Mouse (Mus musculus) myocyte (in vitro differentiated cells): ENCODE measurements around the gene Plekhm3. TPM values are rescaled to one million over a fixed set of nuclear protein-coding genes. Genes with fewer than 3 reads are reported as not detected.

Source experiments
- H3K27me3 ChIP-seq: one replicate; pipeline ENCODE4 v1.6.1; 2011; ENCODE audit not compliant: control insufficient read depth, insufficient read depth, insufficient read length
- H3K36me3 ChIP-seq: one replicate; pipeline ENCODE4 v1.6.1; 2011; ENCODE audit not compliant: control insufficient read depth, insufficient read depth
- H3K4me2 ChIP-seq: one replicate; pipeline ENCODE4 v1.6.1; 2011; ENCODE audit warnings: low read depth, control low read depth
- H3K4me3 ChIP-seq: one replicate; pipeline ENCODE4 v1.5.1; 2011; ENCODE audit warnings: mild to moderate bottlenecking, control low read depth, moderate library complexity
- H3K79me2 ChIP-seq: one replicate; pipeline ENCODE4 v1.6.1; 2011; ENCODE audit not compliant: control insufficient read depth, insufficient read depth
- H3ac ChIP-seq: one replicate; pipeline ENCODE4 v1.6.1; 2011; ENCODE audit not compliant: control insufficient read depth, insufficient read length
- CEBPB ChIP-seq: IDR thresholded peaks from 2 replicates; pipeline ENCODE4 v1.6.1; 2011; ENCODE audit warnings: mild to moderate bottlenecking, moderate library complexity; ENCODE audit not compliant: poor library complexity, insufficient read depth, severe bottlenecking
- E2F4 ChIP-seq: IDR thresholded peaks from one replicate; pipeline ENCODE4 v1.6.1; 2011; ENCODE audit warnings: mild to moderate bottlenecking, control low read depth, moderate library complexity; ENCODE audit not compliant: insufficient read depth
- MAX ChIP-seq: IDR thresholded peaks from one replicate; pipeline ENCODE4 v1.6.1; 2011; ENCODE audit warnings: low read depth, mild to moderate bottlenecking, control low read depth
- MYOD1 ChIP-seq, 3 experiments: IDR thresholded peaks; one replicate each; pipeline ENCODE4 v1.6.1; 2011; ENCODE audit warnings: control low read depth in 2 of 3, low read depth in 2 of 3, mild to moderate bottlenecking in 2 of 3, moderate library complexity in 1 of 3; ENCODE audit not compliant: insufficient read length in 2 of 3, control insufficient read depth in 1 of 3
- MYOG ChIP-seq, 3 experiments: IDR thresholded peaks; one replicate each; pipeline ENCODE4 v1.6.1; 2011; ENCODE audit warnings: control low read depth in 2 of 3, low read depth in 2 of 3, mild to moderate bottlenecking in 2 of 3; ENCODE audit not compliant: insufficient read length in 2 of 3, control insufficient read depth in 1 of 3, insufficient read depth in 1 of 3
- POLR2A ChIP-seq: IDR thresholded peaks from one replicate; pipeline ENCODE4 v1.6.1; 2011; ENCODE audit warnings: low read depth, mild to moderate bottlenecking, control low read depth, moderate library complexity; ENCODE audit not compliant: insufficient read length
- POLR2AphosphoS2 ChIP-seq: IDR thresholded peaks from one replicate; pipeline ENCODE4 v1.6.1; 2011; ENCODE audit warnings: low read depth, control low read depth; ENCODE audit not compliant: insufficient read length
- REST ChIP-seq: IDR thresholded peaks from one replicate; pipeline ENCODE4 v1.6.1; 2011; ENCODE audit warnings: mild to moderate bottlenecking, control low read depth, moderate library complexity; ENCODE audit not compliant: insufficient read depth, insufficient read length
- SRF ChIP-seq: IDR thresholded peaks from one replicate; pipeline ENCODE4 v1.6.1; 2011; ENCODE audit warnings: low read depth; ENCODE audit not compliant: control insufficient read depth, insufficient read length
- TCF12 ChIP-seq: IDR thresholded peaks from one replicate; pipeline ENCODE4 v1.6.1; 2011; ENCODE audit warnings: mild to moderate bottlenecking, control low read depth; ENCODE audit not compliant: poor library complexity, insufficient read depth, severe bottlenecking
- TCF3 ChIP-seq: IDR thresholded peaks from one replicate; pipeline ENCODE4 v1.6.1; 2011; ENCODE audit warnings: low read depth, control low read depth; ENCODE audit not compliant: insufficient read length
- USF1 ChIP-seq: IDR thresholded peaks from one replicate; pipeline ENCODE4 v1.6.1; 2011; ENCODE audit warnings: low read depth, mild to moderate bottlenecking, control low read depth, moderate library complexity
- polyA plus RNA-seq: library from polyadenylated mRNA; unstranded; fragments of >200 nt; fragmentation: generic; extraction: Trizol; gene quantifications from one replicate; pipeline ENCODE4 v1.2.1, GENCODE M21; 2012; ENCODE audit warnings: missing spikeins

Plekhm3 gene
- 3.9 TPM for polyA plus RNA-seq

DNA sequence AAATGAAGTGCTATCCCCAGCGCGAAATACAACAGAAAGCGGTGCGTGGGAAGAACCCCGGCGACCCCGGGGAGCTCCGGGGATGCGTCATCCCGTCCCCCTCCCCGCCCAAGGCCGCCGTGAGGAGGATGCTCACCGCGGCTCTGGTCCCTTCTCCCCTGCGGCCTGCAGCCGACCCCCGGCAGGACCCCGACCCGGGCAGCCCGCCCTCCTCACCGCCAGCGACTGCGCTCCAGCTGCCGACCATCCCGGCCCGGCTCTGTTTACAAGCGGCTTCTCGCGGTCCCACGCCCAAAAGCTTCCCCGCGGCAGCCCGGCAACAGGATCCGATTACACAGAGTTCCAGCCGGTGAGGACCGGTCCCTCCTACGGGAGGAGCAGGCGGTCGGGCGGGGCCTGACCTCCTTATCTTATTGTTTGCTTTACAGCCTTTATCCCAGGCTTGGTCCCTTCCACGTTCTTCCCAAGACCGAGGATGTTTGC, at the start of gene Plekhm3:
Gene Plekhm3 (minus strand): TSS at position 346 of the 483 bp plus-strand sequence.
- no peaks in the 10 kb centered on the region for H3K36me3 ChIP-seq
- peak within 1 kb of the TSS; percentile 57 for H3K4me3 ChIP-seq
- no peaks in the 10 kb centered on the region for H3K27me3 ChIP-seq
- peak within 1 kb of the TSS; percentile 81 for H3K4me2 ChIP-seq
- peak within 1 kb of the TSS; percentile 6 for H3ac ChIP-seq
- H3K79me2 ChIP-seq = peaks cover 4% of the 10 kb centered on the region
- TF ChIP-seq E2F4 (no peak), MAX (no peak), SRF (no peak), POLR2A (peak; percentile 86), TCF12 (no peak), REST (no peak), USF1 (no peak), CEBPB (no peak), MYOD1 (IDR thresholded peaks at IDR 0.05; ENCODE audit: control insufficient read depth in 1 of 3, insufficient read length in 2 of 3, low read depth in 2 of 3) (peak in 1 of 3 experiments; percentile 9), TCF3 (no peak), POLR2AphosphoS2 (peak; percentile 85), MYOG (IDR thresholded peaks at IDR 0.05; ENCODE audit: control insufficient read depth in 1 of 3, insufficient read depth in 1 of 3, insufficient read length in 2 of 3, low read depth in 2 of 3) (peak in 2 of 3 experiments; percentile 59)

DNA sequence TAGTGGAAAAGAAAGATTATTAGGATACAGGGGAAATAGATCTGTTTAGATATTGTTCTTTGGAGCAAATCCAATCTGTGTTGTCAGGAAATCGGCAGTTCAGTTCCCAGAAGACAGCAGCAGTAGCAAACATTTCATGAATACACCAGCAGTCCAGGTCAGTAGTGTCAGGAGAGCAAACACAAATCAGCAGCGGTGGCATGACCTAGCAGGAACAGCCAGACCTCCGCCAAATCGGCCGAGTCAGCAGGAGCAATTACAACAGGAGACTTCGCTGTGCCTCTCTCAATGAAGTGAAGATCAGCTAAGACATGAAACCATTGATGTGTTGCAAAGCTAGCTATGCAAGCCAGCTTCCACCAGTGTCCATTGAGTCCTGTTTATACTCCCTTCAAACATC, 49.0 kb upstream of the Plekhm3 start:
- no peak for TF ChIP-seq TCF3
- TF ChIP-seq MYOG (IDR thresholded peaks at IDR 0.05; ENCODE audit: control insufficient read depth in 1 of 3, insufficient read depth in 1 of 3, insufficient read length in 2 of 3, low read depth in 2 of 3) = no peak
- TF ChIP-seq MYOD1 (IDR thresholded peaks at IDR 0.05; ENCODE audit: control insufficient read depth in 1 of 3, insufficient read length in 2 of 3, low read depth in 2 of 3) = no peak
- Histone ChIP-seq H3K4me2 (no peak overlapping the region), H3K4me3 (no peak overlapping the region), H3K79me2 (no peaks in the 10 kb centered on the region), H3K36me3 (no peaks in the 10 kb centered on the region), H3ac (no peak overlapping the region), H3K27me3 (no peaks in the 10 kb centered on the region)

DNA sequence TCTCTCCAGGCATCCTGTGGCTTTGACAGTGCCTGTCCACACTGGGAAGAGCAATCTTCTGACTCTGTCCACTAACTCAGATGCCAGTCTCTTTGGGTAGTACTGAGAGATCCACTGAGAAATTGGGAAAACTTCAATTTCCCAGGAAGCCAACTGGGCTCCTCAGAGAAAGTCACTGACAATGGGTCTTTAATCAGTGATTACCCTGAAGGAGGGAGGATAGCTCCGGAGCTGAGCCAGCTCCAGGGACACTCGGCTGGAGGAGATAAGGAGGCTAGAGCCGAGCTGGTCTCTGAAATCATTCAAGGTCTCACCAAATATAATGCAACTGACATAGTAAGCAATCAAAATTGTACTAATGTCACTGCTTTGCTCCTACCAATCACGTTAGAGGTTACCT, 47.9 kb upstream of the Plekhm3 start:
- Histone ChIP-seq H3K27me3 (no peaks in the 10 kb centered on the region), H3ac (no peak overlapping the region), H3K4me3 (no peak overlapping the region), H3K79me2 (no peaks in the 10 kb centered on the region), H3K4me2 (no peak overlapping the region), H3K36me3 (no peaks in the 10 kb centered on the region)
- TF ChIP-seq MYOD1 (IDR thresholded peaks at IDR 0.05; ENCODE audit: control insufficient read depth in 1 of 3, insufficient read length in 2 of 3, low read depth in 2 of 3) = no peak
- no peak for TF ChIP-seq MAX

DNA sequence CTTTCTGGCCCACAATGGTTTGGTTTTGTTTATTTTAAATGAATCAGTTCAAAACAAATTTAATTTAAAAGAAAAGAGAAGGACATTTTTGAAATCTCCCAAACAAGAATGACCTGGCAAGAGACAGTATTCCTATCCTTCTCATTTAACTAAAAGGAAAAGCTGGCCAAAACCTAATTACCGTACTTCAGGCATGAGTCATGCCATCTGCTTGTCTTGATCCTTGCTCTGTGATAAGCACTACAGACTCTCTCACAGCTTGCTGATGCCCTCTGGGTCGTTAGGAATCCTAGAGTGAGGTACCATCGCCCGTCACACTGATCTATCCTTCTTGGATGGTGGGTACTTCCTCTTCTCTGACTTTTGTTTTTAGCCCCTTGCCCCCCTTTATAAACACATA, 36.6 kb upstream of the Plekhm3 start:
- TF ChIP-seq POLR2AphosphoS2 (no peak), MYOG (IDR thresholded peaks at IDR 0.05; ENCODE audit: control insufficient read depth in 1 of 3, insufficient read depth in 1 of 3, insufficient read length in 2 of 3, low read depth in 2 of 3) (no peak), E2F4 (no peak), USF1 (no peak), TCF12 (no peak), MYOD1 (IDR thresholded peaks at IDR 0.05; ENCODE audit: control insufficient read depth in 1 of 3, insufficient read length in 2 of 3, low read depth in 2 of 3) (no peak), REST (no peak), TCF3 (no peak), POLR2A (no peak), SRF (no peak), MAX (no peak), CEBPB (no peak)
- no peaks in the 10 kb centered on the region for H3K36me3 ChIP-seq
- no peaks in the 10 kb centered on the region for H3K27me3 ChIP-seq
- no peaks in the 10 kb centered on the region for H3K79me2 ChIP-seq
- H3K4me3 ChIP-seq = no peak overlapping the region
- no peak overlapping the region for H3ac ChIP-seq
- H3K4me2 ChIP-seq = peak overlapping the region; percentile 21

DNA sequence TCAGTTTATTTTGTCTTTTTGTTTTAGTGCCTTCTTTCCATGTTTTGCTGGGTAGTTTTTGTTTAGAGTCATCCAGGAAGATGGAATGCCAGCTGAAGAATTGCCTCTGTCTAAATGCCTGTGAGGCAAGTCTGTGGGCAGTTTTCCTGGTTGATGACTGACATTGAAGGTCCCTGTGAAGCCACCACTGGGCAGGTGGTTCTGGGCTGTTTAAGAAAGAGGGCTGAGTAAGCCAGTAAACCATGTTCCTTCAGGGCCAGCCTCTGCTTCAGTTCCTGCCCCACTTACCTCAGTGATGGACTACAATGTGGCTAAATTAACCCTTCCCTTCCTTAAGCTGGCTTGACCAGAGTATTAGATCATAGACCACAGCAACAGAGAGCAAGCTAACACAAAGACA, 31.6 kb upstream of the Plekhm3 start:
- H3K4me2 ChIP-seq = no peak overlapping the region
- no peak overlapping the region for H3K4me3 ChIP-seq
- no peak overlapping the region for H3ac ChIP-seq
- H3K36me3 ChIP-seq = no peaks in the 10 kb centered on the region
- TF ChIP-seq MYOD1 (IDR thresholded peaks at IDR 0.05; ENCODE audit: control insufficient read depth in 1 of 3, insufficient read length in 2 of 3, low read depth in 2 of 3) (peak in 2 of 3 experiments; percentile 1 to 13), USF1 (no peak), CEBPB (no peak), E2F4 (no peak), MYOG (IDR thresholded peaks at IDR 0.05; ENCODE audit: control insufficient read depth in 1 of 3, insufficient read depth in 1 of 3, insufficient read length in 2 of 3, low read depth in 2 of 3) (no peak), POLR2A (no peak)
- H3K79me2 ChIP-seq = no peaks in the 10 kb centered on the region
- H3K27me3 ChIP-seq = no peaks in the 10 kb centered on the region
